Mouse (Mus musculus) spleen, adult 2 months (tissue): ENCODE results near the gene Rwdd2a.

Source experiments
- CTCF ChIP-seq: fragments of 200-500 bp; IDR thresholded peaks from 2 replicates; pipeline ENCODE4 v1.5.1; 2011; ENCODE audit warnings: mild to moderate bottlenecking, inconsistent platforms; ENCODE audit not compliant: insufficient read depth, insufficient read length, insufficient replicate concordance; ENCODE audit errors: extremely low read depth
- POLR2A ChIP-seq: fragments of 200-500 bp; IDR thresholded peaks from 2 replicates; pipeline ENCODE4 v1.6.1; 2011; ENCODE audit warnings: low read depth, low read length, inconsistent platforms

DNA sequence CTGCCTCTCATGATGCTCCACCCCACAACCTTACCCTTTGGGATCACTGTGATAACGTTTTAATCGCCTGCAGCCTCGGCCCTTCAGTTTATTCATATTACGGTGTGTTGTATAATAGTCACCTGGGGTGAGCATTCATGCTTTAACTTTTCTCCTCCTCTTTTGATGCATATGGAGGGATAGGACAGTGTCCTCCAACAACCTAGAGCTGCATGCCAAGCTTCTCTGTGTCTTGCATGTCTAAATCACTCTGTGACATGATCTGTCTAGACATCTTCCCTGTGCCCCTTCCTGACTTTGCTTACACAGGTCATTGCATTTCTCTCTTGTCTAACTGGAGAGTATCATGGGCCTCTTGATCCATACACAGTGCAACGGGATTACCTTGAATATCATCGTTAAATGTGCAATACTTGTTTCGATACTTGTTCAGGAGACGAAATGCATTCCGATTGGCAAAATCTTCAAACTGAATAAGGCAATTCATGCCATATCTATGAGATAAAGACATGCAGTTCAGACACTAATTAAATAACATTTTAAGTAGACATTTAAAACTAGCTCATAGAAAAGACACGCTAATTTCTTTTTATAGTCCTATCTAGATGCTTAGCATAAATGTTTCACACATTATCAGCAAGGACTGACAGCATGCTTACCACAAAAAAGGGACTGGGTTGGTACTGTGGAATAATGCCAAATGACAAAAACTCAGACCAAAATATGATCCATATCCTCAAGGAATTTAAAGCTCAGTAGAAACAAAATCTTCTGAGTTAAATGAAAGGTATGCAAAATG lies 47.7 kb downstream of the Rwdd2a start:
- no peak for TF ChIP-seq CTCF
- TF ChIP-seq POLR2A: no peak
